Mouse (Mus musculus): Measurements from ENCODE around the gene Scnn1b.

DNA sequence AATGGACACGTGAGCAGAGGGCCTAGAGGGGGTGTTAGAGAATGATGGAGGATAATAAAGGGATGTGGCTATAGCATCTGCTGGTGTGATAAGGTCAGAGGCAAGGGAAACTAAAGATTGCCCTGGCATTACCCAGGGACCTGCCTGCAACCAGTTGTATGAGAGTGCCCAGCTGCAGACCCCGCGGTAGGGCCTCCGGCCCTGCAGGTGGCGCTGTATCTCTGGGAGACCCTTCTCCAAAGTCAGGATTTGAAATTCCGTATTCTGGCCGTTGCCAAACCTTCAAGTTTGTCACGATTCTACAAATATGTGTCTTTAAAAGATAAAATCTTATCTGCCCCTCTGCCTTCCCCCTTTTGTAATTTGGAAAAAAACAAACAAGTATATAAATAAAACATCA, 5.9 kb upstream of the Scnn1b start:
- no peak for TF ChIP-seq POLR2A (IDR thresholded peaks at IDR 0.05; ENCODE audit: insufficient read depth, low read depth, low read length)
- TF ChIP-seq CTCF (IDR thresholded peaks at IDR 0.05; ENCODE audit: insufficient read depth, low read depth, low read length), result no peak
